Mouse (Mus musculus): ENCODE data around the gene Foxred2. TPM values are rescaled to one million over a fixed set of nuclear protein-coding genes. Genes with fewer than 3 reads are reported as not detected.

Gene Foxred2
- polyA plus RNA-seq, 2 experiments: 5.6 to 9.6 TPM

- H3K4me1 ChIP-seq (ENCODE audit: control insufficient read depth, insufficient read depth, low read length): peaks cover 8% of the 10 kb centered on the region
- ATAC-seq (ENCODE audit: low FRiP score, low read depth) (no peak), DNase-seq (ENCODE audit: low spot score) (no peak)
- no peaks in the 10 kb centered on the region for H3K9me3 ChIP-seq (ENCODE audit: control insufficient read depth, low read length)
- no peak overlapping the region for H3K9ac ChIP-seq (ENCODE audit: low read depth, low read length, severe bottlenecking)
- no peak overlapping the region for H3K4me2 ChIP-seq (replicated peaks; ENCODE audit: low read depth, low read length, severe bottlenecking)
- no peak overlapping the region for H3K4me3 ChIP-seq (replicated peaks; ENCODE audit: low read length)
- peaks cover 30% of the 10 kb centered on the region for H3K36me3 ChIP-seq (ENCODE audit: control insufficient read depth, insufficient read depth, low read length)
- no peaks in the 10 kb centered on the region for H3K27me3 ChIP-seq (ENCODE audit: control insufficient read depth, insufficient read depth, low read length)
- WGBS: 55% methylated on average over 7 of the region's 7 CpGs
- no peak for TF ChIP-seq POLR2A (IDR thresholded peaks at IDR 0.05; ENCODE audit: borderline replicate concordance, extremely low read depth, insufficient read depth, insufficient read length)
- H3K27ac ChIP-seq (replicated peaks; ENCODE audit: low read depth, low read length): no peak overlapping the region
Observed at GRCm38 (mm10) chr15:77912585-77912984, 43.9 kb downstream of the Foxred2 start.

- Histone ChIP-seq H3K9me3 (ENCODE audit: control insufficient read depth, low read length) (no peaks in the 10 kb centered on the region), H3K27me3 (ENCODE audit: control insufficient read depth, insufficient read depth, low read length) (no peaks in the 10 kb centered on the region), H3K4me3 (replicated peaks; ENCODE audit: low read length) (no peak overlapping the region), H3K4me1 (ENCODE audit: control insufficient read depth, insufficient read depth, low read length) (peaks cover 10% of the 10 kb centered on the region), H3K4me2 (replicated peaks; ENCODE audit: low read depth, low read length, severe bottlenecking) (no peak overlapping the region), H3K9ac (ENCODE audit: low read depth, low read length, severe bottlenecking) (no peak overlapping the region), H3K36me3 (ENCODE audit: control insufficient read depth, insufficient read depth, low read length) (peaks cover 29% of the 10 kb centered on the region), H3K27ac (replicated peaks; ENCODE audit: low read depth, low read length) (no peak overlapping the region)
- 54% methylated on average over 5 of the region's 5 CpGs for WGBS
- ATAC-seq (ENCODE audit: low FRiP score, low read depth) (no peak), DNase-seq (ENCODE audit: low spot score) (no peak)
- TF ChIP-seq POLR2A (IDR thresholded peaks at IDR 0.05; ENCODE audit: borderline replicate concordance, extremely low read depth, insufficient read depth, insufficient read length): no peak
Observed at GRCm38 (mm10) chr15:77912048-77912447, 44.5 kb downstream of the Foxred2 start.

- no peaks in the 10 kb centered on the region for H3K9me3 ChIP-seq (ENCODE audit: control insufficient read depth, low read length)
- H3K27me3 ChIP-seq (ENCODE audit: control insufficient read depth, insufficient read depth, low read length): no peaks in the 10 kb centered on the region
- H3K9ac ChIP-seq (ENCODE audit: low read depth, low read length, severe bottlenecking): 0 out of 2 replicates have a peak overlapping the region, but pooled peaks have one; percentile 7
- no peak for DNase-seq (ENCODE audit: low spot score)
- no peak overlapping the region for H3K27ac ChIP-seq (replicated peaks; ENCODE audit: low read depth, low read length)
- peaks cover 10% of the 10 kb centered on the region for H3K4me1 ChIP-seq (ENCODE audit: control insufficient read depth, insufficient read depth, low read length)
- no peak for ATAC-seq (ENCODE audit: low FRiP score, low read depth)
- H3K36me3 ChIP-seq (ENCODE audit: control insufficient read depth, insufficient read depth, low read length): peaks cover 22% of the 10 kb centered on the region
- TF ChIP-seq POLR2A (IDR thresholded peaks at IDR 0.05; ENCODE audit: borderline replicate concordance, extremely low read depth, insufficient read depth, insufficient read length): no peak
- no peak overlapping the region for H3K4me2 ChIP-seq (replicated peaks; ENCODE audit: low read depth, low read length, severe bottlenecking)
- WGBS: 25% methylated on average over 2 of the region's 2 CpGs
- H3K4me3 ChIP-seq (replicated peaks; ENCODE audit: low read length): no peak overlapping the region
Observed at GRCm38 (mm10) chr15:77911065-77911464, 45.5 kb downstream of the Foxred2 start.

- no peak for DNase-seq (ENCODE audit: low spot score)
- ATAC-seq (ENCODE audit: low FRiP score, low read depth): no peak
- H3K27ac ChIP-seq (replicated peaks; ENCODE audit: low read depth, low read length): no peak overlapping the region
Observed at GRCm38 (mm10) chr15:77907646-77908518, 48.6 kb downstream of the Foxred2 start.

GRCm38 (mm10) chr15:77906545-77906944 lies 50.0 kb downstream of the Foxred2 start:
- no peak for DNase-seq (ENCODE audit: low spot score)
- Histone ChIP-seq H3K27me3 (ENCODE audit: control insufficient read depth, insufficient read depth, low read length) (no peaks in the 10 kb centered on the region), H3K36me3 (ENCODE audit: control insufficient read depth, insufficient read depth, low read length) (no peaks in the 10 kb centered on the region), H3K4me2 (replicated peaks; ENCODE audit: low read depth, low read length, severe bottlenecking) (no peak overlapping the region), H3K27ac (replicated peaks; ENCODE audit: low read depth, low read length) (no peak overlapping the region), H3K9ac (ENCODE audit: low read depth, low read length, severe bottlenecking) (no peak overlapping the region), H3K4me3 (replicated peaks; ENCODE audit: low read length) (no peak overlapping the region), H3K4me1 (ENCODE audit: control insufficient read depth, insufficient read depth, low read length) (peaks cover 17% of the 10 kb centered on the region), H3K9me3 (ENCODE audit: control insufficient read depth, low read length) (no peaks in the 10 kb centered on the region)
- no peak for ATAC-seq (ENCODE audit: low FRiP score, low read depth)
- TF ChIP-seq POLR2A (IDR thresholded peaks at IDR 0.05; ENCODE audit: borderline replicate concordance, extremely low read depth, insufficient read depth, insufficient read length): no peak
- WGBS: 56% methylated on average over 10 of the region's 10 CpGs

More at GRCm38 (mm10) chr15:77907646-77908518, 48.6 kb downstream of the Foxred2 start:
- no peak overlapping the region for H3K4me3 ChIP-seq (replicated peaks; ENCODE audit: low read length)
- no peak overlapping the region for H3K4me2 ChIP-seq (replicated peaks; ENCODE audit: low read depth, low read length, severe bottlenecking)
- TF ChIP-seq POLR2A (IDR thresholded peaks at IDR 0.05; ENCODE audit: borderline replicate concordance, extremely low read depth, insufficient read depth, insufficient read length): no peak
- H3K27me3 ChIP-seq (ENCODE audit: control insufficient read depth, insufficient read depth, low read length): no peaks in the 10 kb centered on the region
- peaks cover 17% of the 10 kb centered on the region for H3K4me1 ChIP-seq (ENCODE audit: control insufficient read depth, insufficient read depth, low read length)
- H3K9me3 ChIP-seq (ENCODE audit: control insufficient read depth, low read length): no peaks in the 10 kb centered on the region
- H3K9ac ChIP-seq (ENCODE audit: low read depth, low read length, severe bottlenecking): no peak overlapping the region
- WGBS: 31% methylated on average over 9 of the region's 9 CpGs
- no peaks in the 10 kb centered on the region for H3K36me3 ChIP-seq (ENCODE audit: control insufficient read depth, insufficient read depth, low read length)
